Mouse (Mus musculus): ENCODE measurements around the gene Wdfy4.

- no peak for TF ChIP-seq CTCF (IDR thresholded peaks at IDR 0.05; ENCODE audit: low read depth)
- no peak for TF ChIP-seq EP300 (IDR thresholded peaks at IDR 0.05; ENCODE audit: low read depth)
Observed at GRCm38 (mm10) chr14:33202885-33203284, 17.6 kb upstream of the Wdfy4 start.
